Mouse (Mus musculus): ENCODE measurements around the gene Cd44. TPM values are rescaled to one million over a fixed set of nuclear protein-coding genes. Genes with fewer than 3 reads are reported as not detected.

The Cd44 gene
- polyA plus RNA-seq (2015; fragmentation: Nextera tagmentation; extraction: Ambion mirVana), result 15.8 and 32.4 TPM in 2 replicates

GRCm38 (mm10) chr2:102900875-102901827, at the start of gene Cd44:
Cd44 (minus strand) TSS chr2:102901665.

Other genes starting within 250 kb of the Cd44 start
- gene Slc1a2, start 243.0 kb downstream of the Cd44 start, polyA plus RNA-seq (2015; fragmentation: Nextera tagmentation; extraction: Ambion mirVana), result 0.05 and 0.12 TPM in 2 replicates
- 16.7 and 22.9 TPM in 2 replicates for gene Pdhx, start 171.8 kb upstream of the Cd44 start, polyA plus RNA-seq (2015; fragmentation: Nextera tagmentation; extraction: Ambion mirVana)
- 33.9 and 35.7 TPM in 2 replicates for gene Apip, start 172.0 kb upstream of the Cd44 start, polyA plus RNA-seq (2015; fragmentation: Nextera tagmentation; extraction: Ambion mirVana)